Mouse (Mus musculus): ENCODE data around the gene Ap5z1.

The Ap5z1 gene

DNA sequence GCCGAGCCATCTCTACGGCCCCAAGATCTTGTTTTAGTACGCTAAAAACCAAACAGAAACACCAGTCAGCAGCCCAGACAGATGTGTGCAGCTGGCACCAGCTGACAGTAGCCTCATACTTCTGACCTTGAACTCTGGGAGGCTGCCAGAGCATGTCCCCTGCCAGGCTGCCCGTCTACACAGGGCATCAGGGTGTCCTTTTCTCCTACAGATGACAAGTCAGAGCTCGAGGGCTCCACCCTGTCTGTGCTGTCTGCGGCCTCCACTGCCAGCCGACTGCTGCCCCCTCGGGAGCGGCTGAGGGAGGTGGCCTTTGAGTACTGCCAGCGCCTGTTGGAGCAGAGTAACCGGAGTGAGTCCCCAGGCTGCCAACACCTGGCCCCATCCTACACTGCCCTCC is 6.1 kb downstream of the Ap5z1 start:
- no peak for DNase-seq (ENCODE audit: low spot score)

DNA sequence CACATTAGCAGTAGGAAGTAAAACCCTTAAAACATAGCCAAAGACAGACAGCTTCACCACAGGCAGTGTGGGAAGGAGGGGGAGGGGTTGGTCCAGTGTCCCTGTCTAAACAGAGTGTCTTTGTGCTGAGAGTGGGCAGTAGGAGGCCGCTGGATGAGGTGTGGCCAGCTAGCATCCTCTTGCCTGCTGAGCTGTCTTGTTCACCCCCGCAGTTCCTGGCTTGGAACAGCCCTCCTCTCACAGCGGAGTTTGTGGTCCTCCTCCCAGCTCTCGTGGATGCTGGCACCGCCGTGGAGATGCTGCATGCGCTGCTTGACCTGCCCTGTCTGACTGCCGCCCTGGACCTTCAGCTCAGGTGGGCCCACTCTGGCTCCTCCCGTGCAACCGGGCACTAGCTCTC is 10.0 kb downstream of the Ap5z1 start:
- DNase-seq (ENCODE audit: low spot score) = no peak

DNA sequence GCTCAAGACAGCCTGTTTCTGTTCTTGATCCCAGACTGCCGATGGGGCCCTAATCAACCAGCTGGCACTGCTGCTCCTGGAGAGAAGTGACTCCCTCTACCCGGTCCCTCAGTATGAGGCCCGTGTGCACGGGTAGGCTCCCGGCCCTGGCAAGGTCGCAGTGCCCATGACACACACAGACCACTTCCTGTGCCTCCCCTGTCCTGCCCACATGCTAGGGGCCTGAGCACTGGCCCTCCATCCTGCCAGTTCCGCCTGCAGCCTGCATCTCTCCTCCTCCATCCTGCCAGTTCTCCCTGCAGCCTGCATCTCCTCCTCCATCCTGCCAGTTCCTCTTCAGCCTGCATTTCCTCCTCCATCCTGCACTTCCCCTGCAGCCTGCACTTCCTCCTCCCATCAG is 11.9 kb downstream of the Ap5z1 start:
- DNase-seq (ENCODE audit: low spot score) = no peak

DNA sequence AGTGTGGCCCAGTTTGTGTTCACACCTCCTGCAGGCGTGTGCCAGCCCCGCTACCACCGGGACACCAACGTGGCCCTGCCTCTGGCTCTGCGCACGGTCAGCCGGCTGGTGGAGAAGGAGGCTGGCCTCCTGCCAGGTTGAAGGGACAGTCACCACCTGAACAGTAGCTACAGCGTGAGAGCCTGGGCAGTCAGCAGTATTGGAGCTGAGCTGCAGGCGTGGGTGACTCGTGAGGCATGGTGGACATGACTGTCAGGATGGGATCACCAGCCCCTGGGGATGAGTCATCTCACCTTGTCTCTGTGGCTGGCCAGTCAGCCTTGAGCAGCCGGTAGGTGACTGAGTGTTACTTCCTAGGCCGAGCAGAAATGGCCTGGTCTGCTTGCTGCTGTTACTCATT is 13.6 kb downstream of the Ap5z1 start:
- no peak for DNase-seq (ENCODE audit: low spot score)

GRCm38 (mm10) chr5:142477866-142478615 is 14.3 kb downstream of the Ap5z1 start:
- no peak for DNase-seq (ENCODE audit: low spot score)

- peak; percentile 91 for DNase-seq (ENCODE audit: low spot score)
These were observed 15.2 kb downstream of the Ap5z1 start for GRCm38 (mm10) chr5:142478829-142479435.

GRCm38 (mm10) chr5:142482512-142482911 is 18.8 kb downstream of the Ap5z1 start:
- DNase-seq (ENCODE audit: low spot score) = no peak

DNA sequence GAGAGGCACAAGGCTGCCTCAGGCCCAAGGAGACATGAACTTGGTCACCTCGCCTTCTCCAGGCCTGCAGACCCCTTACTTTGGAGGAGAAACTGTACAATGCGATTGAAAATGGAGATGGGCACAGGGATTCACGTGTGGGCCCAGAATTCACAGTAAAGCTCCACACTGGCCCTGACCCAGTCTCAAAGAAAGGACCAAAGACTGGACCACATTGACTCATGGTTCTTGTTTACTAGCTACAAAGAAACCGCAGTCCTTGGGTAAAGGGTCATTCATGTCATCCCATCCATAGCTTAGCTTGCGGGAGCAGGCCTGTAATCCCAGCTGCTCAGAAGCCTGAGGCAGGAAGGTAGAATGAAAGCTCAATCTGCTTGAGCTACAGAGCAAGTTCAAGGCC is 19.8 kb downstream of the Ap5z1 start:
- no peak for DNase-seq (ENCODE audit: low spot score)

- DNase-seq (ENCODE audit: low spot score) = no peak
These were observed 22.9 kb downstream of the Ap5z1 start for GRCm38 (mm10) chr5:142486654-142487053.

DNA sequence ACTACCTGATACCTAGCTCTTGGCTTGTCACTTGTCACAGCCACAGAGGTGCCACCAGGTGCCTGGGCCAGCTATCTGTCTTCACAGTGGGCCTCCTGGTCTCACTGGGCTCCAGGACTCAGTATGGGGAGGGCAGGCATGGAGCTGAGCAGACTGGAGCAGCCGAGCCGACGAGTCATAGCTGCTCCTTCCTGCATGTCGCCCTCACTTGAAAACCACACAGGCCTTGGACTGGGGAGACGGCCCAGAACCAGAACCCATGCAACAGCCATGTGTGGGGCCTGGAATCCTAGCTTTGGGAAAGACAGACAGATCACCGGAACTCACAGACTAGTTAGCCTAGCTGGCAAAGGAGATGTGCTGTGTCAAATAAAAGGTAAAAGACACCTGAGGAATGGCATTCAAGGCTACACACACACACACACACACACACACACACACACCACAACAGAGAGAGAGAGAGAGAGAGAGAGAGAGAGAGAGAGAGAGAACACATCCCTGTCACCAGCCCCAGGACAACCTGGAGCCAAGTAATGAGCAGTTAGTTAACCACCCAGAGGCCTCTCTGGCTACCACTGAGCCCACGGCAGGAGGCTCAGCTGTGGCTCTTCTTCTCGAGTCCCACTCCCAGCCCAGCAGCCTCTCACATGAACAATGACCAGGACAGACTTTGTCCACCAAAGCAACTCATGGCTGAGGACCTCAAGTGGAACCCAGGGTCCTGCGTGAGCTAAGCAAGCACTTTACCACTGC is 26.4 kb downstream of the Ap5z1 start:
- no peak for DNase-seq (ENCODE audit: low spot score)

DNA sequence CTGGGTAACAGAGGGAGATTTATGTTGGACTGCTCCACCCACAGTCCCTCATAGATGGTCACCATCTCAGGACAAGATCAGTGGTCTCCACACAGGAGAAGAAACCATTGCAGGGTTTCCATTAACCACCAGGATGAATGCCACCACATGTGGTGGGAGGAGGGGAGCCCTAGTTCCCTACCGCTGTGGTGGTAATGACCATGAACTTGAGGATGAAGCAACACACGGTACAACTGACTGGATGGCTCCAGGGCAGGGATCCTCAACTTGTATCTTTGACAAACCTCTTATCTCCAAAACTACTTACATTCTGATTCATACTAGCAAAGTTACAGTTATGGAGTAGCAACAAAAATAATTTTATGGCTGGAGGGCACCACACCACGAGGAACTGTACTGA is 29.6 kb downstream of the Ap5z1 start:
- DNase-seq (ENCODE audit: low spot score) = no peak

DNA sequence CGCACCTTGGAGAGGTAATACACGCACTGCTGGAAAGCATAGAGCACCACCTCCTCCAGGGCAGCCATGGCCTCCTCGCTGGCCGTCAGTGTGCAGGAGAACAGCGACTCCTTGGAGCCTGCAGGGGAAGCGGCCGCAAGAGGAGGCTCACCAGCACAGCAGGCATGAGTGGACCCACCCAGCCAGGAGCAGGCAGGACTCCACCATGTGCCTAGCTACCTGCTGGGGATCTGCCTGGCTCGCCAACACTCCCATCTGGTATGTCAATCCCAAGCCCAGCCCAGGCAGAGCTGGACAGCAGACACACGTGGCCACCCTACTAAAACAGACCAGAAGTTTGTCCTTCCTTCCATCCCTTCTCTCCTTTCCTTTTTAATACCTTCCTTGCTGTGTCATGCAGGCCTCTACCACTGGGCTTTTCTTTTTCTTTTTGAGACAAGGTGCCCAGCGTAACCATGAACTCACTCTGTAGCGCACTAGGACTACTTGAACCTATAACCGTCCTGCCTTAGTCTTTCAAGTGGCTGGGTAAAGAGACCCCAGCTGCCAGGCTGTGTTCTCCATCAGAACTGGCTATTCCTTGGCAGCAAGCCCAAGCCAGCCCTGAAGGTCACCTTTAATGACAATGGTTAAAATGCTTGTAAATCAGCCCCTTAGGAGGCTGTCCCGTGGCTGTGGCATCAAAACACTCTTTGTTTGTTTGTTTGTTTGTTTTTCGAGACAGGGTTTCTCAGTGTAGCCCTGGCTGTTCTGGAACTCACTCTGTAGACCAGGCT is 31.8 kb downstream of the Ap5z1 start:
- no peak for DNase-seq (ENCODE audit: low spot score)

GRCm38 (mm10) chr5:142498964-142499363 is 35.2 kb downstream of the Ap5z1 start:
- DNase-seq (ENCODE audit: low spot score) = peak; percentile 70

- peak; percentile 5 for DNase-seq (ENCODE audit: low spot score)
These were observed 37.2 kb downstream of the Ap5z1 start for GRCm38 (mm10) chr5:142500918-142501317.

DNA sequence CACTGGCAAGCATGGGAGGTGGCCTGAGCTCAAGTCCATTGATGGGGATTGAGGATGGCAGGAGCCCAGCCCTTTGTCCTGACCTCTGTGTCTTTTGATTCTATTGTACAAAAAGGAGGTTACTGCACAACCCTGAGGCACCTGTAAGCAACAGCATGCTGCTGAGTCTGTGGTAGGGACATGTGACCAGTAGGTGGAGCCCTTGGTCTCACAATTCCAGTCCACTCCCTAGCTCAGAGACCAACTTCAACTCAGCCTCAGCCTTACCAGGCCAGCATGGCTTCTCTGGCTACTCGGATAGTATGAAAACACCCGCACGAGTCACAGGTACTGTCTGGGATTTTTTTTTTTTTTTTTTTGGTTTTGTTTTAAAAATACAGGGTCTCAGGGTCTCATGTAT is 38.7 kb downstream of the Ap5z1 start:
- peak; percentile 90 for DNase-seq (ENCODE audit: low spot score)

DNA sequence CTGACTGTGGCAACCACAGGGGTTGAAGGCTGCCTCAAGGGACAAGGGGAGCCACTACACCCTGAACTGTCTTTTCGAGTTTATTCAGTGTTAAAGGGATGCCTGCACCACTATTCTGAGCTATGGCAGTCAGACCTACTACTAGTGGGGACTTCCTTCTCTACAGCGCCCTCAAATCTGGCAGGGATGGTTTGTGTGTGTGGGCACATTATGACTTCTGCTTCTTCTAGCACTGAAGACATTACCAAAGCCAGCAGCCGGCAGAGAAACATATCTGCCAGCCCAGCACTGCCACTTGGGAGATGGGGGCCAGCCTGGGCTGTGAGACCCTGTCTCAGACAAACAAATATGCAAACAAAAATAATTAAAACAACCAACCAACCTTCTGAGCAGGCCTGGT is 40.4 kb downstream of the Ap5z1 start:
- DNase-seq (ENCODE audit: low spot score) = no peak

GRCm38 (mm10) chr5:142505695-142506423 is 42.1 kb downstream of the Ap5z1 start:
- no peak for DNase-seq (ENCODE audit: low spot score)

DNA sequence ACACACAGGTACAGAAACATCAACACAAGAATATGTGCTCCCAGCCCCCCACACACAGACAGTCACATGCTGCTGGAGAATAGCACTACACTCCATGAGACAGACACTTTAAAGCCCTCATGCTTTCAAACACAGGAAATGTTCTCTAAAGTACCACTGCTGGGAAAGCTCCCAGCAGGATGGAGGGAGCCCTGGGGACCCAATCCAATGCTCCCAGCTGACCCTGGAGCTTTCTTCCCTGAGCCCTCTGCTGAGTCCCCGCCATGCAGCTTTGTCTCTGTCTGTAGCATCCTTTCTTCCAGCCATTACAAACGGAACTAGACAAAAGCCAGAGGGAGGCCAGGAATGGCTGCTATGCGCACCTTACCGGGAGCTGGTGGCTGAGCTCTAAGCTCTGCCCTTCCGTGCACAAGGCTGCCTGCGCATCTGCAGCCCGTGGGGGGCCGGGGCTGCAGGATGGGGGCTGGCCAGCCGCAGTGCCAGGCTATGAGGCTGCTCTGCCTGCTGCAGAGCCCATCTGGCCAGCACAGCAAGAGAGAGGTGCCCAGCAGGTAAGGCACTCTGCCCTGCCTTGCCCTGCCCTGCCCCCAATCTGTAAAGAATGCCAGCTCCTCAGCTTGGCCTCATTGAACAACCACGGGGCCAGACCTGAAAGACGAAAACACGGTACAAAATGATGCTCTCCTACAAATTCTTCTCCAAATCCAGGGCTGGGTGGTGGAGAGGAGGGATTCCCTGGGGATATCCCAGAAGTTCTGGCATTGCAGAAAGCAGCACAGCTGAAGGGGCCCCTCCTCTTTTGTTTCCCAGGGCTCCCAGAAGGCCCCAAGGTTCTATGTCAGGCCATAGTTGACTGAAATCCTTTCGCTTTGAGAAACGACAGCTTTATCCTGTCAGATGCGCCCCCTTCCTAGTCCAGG is 45.7 kb downstream of the Ap5z1 start:
- DNase-seq (ENCODE audit: low spot score) = no peak

GRCm38 (mm10) chr5:142510061-142510414 is 46.3 kb downstream of the Ap5z1 start:
- DNase-seq (ENCODE audit: low spot score) = no peak

DNA sequence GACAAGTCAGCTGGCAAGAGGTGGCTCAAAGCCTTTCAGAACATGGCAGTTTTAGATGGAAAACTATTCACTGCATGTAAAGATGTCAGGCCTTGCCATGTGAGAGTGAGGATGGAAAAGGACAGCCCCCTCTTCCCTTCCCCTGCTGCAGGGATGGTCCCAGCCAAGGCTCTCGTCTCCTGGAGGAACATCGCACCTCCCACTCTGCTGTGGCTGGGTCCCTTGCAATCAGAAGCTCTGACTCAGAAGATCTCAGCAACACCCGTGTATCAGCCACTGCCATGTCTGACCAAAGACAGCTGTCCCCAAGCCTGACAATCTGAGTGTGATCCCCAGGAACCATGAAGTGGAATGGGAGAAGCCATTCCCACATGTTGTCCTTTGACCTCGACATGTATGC is 48.4 kb downstream of the Ap5z1 start:
- DNase-seq (ENCODE audit: low spot score) = no peak

GRCm38 (mm10) chr5:142518973-142519372 is 55.2 kb downstream of the Ap5z1 start:
- no peak for DNase-seq (ENCODE audit: low spot score)

All from embryo, embryonic 10.5 days (tissue).